Mouse (Mus musculus): Measurements from ENCODE around the gene Psmb11. TPM values are rescaled to one million over a fixed set of nuclear protein-coding genes. Genes with fewer than 3 reads are reported as not detected.
"Not testable (repeated sequence)": the region's sequence is repeated elsewhere in the genome, so short reads cannot be mapped to it uniquely, and the experiment has no call there.

The Psmb11 gene
- polyA plus RNA-seq, 1 experiment from 2014 or later = 0.06 TPM

DNA sequence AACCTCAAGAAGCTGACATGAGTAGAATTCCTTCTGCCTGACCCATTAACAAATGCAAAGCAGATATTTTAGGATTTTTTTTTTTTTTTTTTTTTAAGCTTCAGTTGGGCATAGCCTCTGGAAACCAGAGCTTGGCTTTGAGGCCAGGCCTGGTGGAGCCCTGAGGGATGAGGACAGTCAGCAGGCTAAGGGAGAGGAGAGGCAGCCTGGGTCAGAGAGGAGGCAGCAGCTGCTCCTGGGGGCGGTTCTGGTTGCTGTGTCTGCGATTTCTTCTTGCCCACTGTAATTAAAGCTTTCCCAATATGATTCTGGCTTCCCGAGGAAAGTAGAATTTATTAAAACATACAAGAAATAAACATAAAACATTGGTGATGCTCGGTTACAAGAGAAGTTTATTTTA lies 12.0 kb upstream of the Psmb11 start:
- Histone ChIP-seq H3K27me3 (ENCODE audit: control insufficient read depth, insufficient read depth, low read length) (no peaks in the 10 kb centered on the region), H3K9me3 (ENCODE audit: control insufficient read depth, low read depth, low read length) (no peaks in the 10 kb centered on the region), H3K4me1 (ENCODE audit: control insufficient read depth, insufficient read depth, low read length) (peaks cover 11% of the 10 kb centered on the region; the same call in 1 of the 2 replicates), H3K27ac (ENCODE audit: low read length) (no peak overlapping the region), H3K4me3 (ENCODE audit: low read depth, low read length) (no peak overlapping the region), H3K9ac (replicated peaks; ENCODE audit: low read depth, low read length) (no peak overlapping the region), H3K36me3 (ENCODE audit: control insufficient read depth, insufficient read depth, low read length) (peaks cover 6% of the 10 kb centered on the region), H3K4me2 (replicated peaks; ENCODE audit: low read depth, low read length) (no peak overlapping the region)
- no peak for ATAC-seq (ENCODE audit: insufficient number of reproducible peaks, insufficient read depth, low FRiP score, low read depth)
- 52% methylated on average over 4 of the region's 4 CpGs for WGBS

DNA sequence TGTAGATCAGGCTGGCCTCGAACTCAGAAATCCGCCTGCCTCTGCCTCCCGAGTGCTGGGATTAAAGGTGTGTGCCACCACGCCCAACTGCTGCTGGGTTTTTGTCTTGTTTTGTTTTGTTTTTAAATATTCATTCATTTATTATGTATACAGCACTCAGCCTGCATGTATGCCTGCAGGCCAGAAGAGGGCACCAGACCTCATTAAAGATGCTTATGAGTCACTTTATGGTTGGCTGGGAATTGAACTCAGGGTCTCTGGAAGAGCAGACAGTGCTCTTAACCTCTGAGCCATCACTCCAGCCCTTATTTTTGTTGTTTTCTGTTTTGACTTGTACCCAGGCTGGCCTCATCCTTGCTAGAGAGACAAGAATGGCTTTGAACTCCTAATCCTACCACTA lies 11.3 kb upstream of the Psmb11 start:
- no peak overlapping the region for H3K27ac ChIP-seq (ENCODE audit: low read length)
- 87% methylated on average over 4 of the region's 4 CpGs for WGBS

DNA sequence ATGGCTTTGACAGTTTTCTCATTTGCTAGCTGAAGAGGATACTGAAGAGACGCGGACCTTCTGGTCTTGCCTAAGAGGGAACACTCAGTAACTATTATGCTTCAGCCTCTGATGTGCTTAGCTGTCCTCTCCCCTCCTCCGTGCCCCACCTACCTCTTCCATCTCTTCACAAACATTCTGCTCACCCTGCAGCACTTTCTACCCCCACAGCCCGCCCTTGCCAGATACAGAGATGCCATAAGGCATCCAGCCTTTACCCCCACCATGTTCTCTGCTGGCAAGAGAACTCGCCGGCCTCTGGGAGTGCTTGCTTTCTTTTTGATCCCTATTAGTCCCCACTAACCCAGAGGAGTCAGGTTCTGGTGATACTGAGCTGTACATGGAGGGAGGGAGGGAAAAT lies 10.6 kb upstream of the Psmb11 start:
- no peak overlapping the region for H3K9ac ChIP-seq (replicated peaks; ENCODE audit: low read depth, low read length)
- no peak overlapping the region for H3K27ac ChIP-seq (ENCODE audit: low read length)
- WGBS = 72% methylated on average over 6 of the region's 6 CpGs
- no peak for ATAC-seq (ENCODE audit: insufficient number of reproducible peaks, insufficient read depth, low FRiP score, low read depth)
- no peak overlapping the region for H3K4me2 ChIP-seq (replicated peaks; ENCODE audit: low read depth, low read length)
- H3K27me3 ChIP-seq (ENCODE audit: control insufficient read depth, insufficient read depth, low read length) = no peaks in the 10 kb centered on the region
- H3K4me3 ChIP-seq (ENCODE audit: low read depth, low read length) = no peak overlapping the region
- H3K36me3 ChIP-seq (ENCODE audit: control insufficient read depth, insufficient read depth, low read length) = peaks cover 9% of the 10 kb centered on the region
- no peaks in the 10 kb centered on the region for H3K9me3 ChIP-seq (ENCODE audit: control insufficient read depth, low read depth, low read length)
- H3K4me1 ChIP-seq (ENCODE audit: control insufficient read depth, insufficient read depth, low read length) = 0 out of 2 replicates have a peak, but pooled peaks cover 7% of the 10 kb centered on the region

More for the DNA sequence above, 11.3 kb upstream of the Psmb11 start:
- H3K36me3 ChIP-seq (ENCODE audit: control insufficient read depth, insufficient read depth, low read length) = peaks cover 9% of the 10 kb centered on the region
- ATAC-seq (ENCODE audit: insufficient number of reproducible peaks, insufficient read depth, low FRiP score, low read depth) = no peak
- no peaks in the 10 kb centered on the region for H3K9me3 ChIP-seq (ENCODE audit: control insufficient read depth, low read depth, low read length)
- no peaks in the 10 kb centered on the region for H3K27me3 ChIP-seq (ENCODE audit: control insufficient read depth, insufficient read depth, low read length)
- 0 out of 2 replicates have a peak, but pooled peaks cover 7% of the 10 kb centered on the region for H3K4me1 ChIP-seq (ENCODE audit: control insufficient read depth, insufficient read depth, low read length)
- no peak overlapping the region for H3K4me2 ChIP-seq (replicated peaks; ENCODE audit: low read depth, low read length)
- H3K9ac ChIP-seq (replicated peaks; ENCODE audit: low read depth, low read length) = no peak overlapping the region
- no peak overlapping the region for H3K4me3 ChIP-seq (ENCODE audit: low read depth, low read length)

DNA sequence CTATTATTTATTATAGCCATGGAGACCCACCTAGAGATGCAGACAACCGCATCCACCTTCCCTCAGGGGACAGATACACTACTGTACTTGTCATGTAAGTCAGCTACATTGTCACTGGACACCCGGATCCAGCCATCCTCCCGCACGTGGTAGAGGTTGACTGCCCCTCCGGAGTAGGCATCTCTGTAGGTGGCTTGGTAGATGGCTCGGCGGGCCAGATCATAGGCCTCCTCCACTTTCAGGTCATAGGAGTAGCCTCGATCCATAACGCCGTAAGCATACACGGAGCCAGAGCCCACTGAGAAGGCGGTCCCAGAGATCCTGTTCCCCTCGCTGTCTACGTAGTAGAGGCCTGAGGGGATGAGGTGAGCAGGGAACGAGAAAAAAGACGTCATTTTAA lies 7.1 kb upstream of the Psmb11 start:
- ATAC-seq (ENCODE audit: insufficient number of reproducible peaks, insufficient read depth, low FRiP score, low read depth); H3K9me3 ChIP-seq (ENCODE audit: control insufficient read depth, low read depth, low read length); H3K27ac ChIP-seq (ENCODE audit: low read length); H3K9ac ChIP-seq (replicated peaks; ENCODE audit: low read depth, low read length); H3K4me2 ChIP-seq (replicated peaks; ENCODE audit: low read depth, low read length); H3K4me1 ChIP-seq (ENCODE audit: control insufficient read depth, insufficient read depth, low read length); H3K27me3 ChIP-seq (ENCODE audit: control insufficient read depth, insufficient read depth, low read length); H3K4me3 ChIP-seq (ENCODE audit: low read depth, low read length): not testable (repeated sequence)
- H3K36me3 ChIP-seq (ENCODE audit: control insufficient read depth, insufficient read depth, low read length) = peaks cover 11% of the 10 kb centered on the region
- WGBS = 93% methylated on average over 15 of the region's 16 CpGs

DNA sequence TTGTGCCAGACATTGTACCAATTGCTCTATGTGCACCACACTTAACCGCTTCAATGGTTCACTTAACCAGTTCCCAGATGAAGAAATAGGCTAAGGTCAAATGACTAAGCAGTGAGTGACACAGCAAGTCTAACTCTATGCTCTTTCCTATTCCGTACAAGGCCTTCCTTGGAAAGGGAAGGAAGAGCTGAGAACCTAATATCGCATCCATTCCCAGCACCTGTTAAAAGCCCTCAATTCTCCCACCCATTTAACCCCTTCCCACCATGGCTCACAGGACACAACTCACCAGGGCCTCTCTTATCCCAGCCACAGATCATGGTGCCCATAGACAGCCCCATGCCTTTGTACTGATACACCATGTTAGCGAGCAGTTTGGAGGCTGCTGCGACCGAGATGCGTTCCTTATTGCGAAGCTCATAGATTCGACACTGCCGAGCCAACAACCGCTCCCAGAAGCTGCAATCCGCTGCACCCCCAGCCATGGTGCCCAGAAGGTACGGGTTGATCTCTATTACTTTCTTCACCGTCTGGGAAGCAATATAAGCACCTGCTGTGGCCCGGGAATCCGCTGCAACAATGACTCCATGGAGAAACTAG lies 4.9 kb upstream of the Psmb11 start:
- Histone ChIP-seq H3K4me3 (ENCODE audit: low read depth, low read length) (no peak overlapping the region), H3K4me2 (replicated peaks; ENCODE audit: low read depth, low read length) (no peak overlapping the region)

DNA sequence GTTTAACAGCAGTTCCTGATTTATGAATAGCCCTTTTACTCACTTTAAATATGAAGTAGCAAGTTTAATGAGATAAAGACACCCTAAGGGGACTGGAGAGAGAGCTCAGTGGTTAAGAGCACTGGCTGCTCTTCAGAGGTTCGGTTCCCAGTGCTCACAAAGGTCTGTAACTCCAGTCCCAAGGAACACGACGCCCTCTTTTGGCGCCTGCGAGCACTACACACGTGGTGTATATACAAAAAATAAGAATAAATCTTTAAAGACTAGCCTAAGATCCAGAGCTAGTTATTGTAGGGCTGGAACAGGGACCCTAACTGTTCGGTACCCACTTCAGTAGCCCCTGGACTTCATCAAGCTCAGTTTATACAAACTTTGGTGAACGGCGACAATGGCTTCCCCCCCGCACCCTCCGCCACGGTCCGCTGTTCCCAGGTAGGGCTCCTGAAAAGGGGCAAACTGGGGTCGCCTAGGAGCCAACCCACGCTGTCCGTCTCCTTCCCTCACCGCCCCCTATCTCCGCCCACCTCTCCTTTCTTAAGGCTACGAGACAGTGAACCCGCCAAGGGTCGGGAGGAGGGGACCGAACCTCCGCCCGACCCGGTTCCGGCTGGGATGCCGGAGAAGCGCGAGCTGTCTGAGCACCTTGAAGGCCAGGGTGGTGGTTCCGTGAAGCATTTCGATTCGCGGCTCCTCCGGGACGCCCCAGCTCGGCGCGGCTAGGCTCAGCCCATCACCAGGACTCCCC lies 3.9 kb upstream of the Psmb11 start:
- Histone ChIP-seq H3K27me3 (ENCODE audit: control insufficient read depth, insufficient read depth, low read length) (no peaks in the 10 kb centered on the region), H3K36me3 (ENCODE audit: control insufficient read depth, insufficient read depth, low read length) (peaks cover 11% of the 10 kb centered on the region), H3K4me1 (ENCODE audit: control insufficient read depth, insufficient read depth, low read length) (no peaks in the 10 kb centered on the region), H3K4me2 (replicated peaks; ENCODE audit: low read depth, low read length) (peak overlapping the region; percentile 70), H3K9me3 (ENCODE audit: control insufficient read depth, low read depth, low read length) (no peaks in the 10 kb centered on the region), H3K4me3 (ENCODE audit: low read depth, low read length) (peak overlapping the region; percentile 84), H3K9ac (replicated peaks; ENCODE audit: low read depth, low read length) (peak overlapping the region; percentile 74), H3K27ac (ENCODE audit: low read length) (peak overlapping the region; percentile 64)
- 2% methylated on average over 38 of the region's 38 CpGs for WGBS
- ATAC-seq (ENCODE audit: insufficient number of reproducible peaks, insufficient read depth, low FRiP score, low read depth) = peak; percentile 56; the same call in 1 of the 2 replicates

More for the DNA sequence above, 4.9 kb upstream of the Psmb11 start:
- no peak overlapping the region for H3K27ac ChIP-seq (ENCODE audit: low read length)
- H3K36me3 ChIP-seq (ENCODE audit: control insufficient read depth, insufficient read depth, low read length) = peaks cover 11% of the 10 kb centered on the region
- no peak for ATAC-seq (ENCODE audit: insufficient number of reproducible peaks, insufficient read depth, low FRiP score, low read depth)
- no peaks in the 10 kb centered on the region for H3K9me3 ChIP-seq (ENCODE audit: control insufficient read depth, low read depth, low read length)
- H3K27me3 ChIP-seq (ENCODE audit: control insufficient read depth, insufficient read depth, low read length) = no peaks in the 10 kb centered on the region
- whole genome bisulfite sequencing = 92% methylated on average over 16 of the region's 16 CpGs
- no peaks in the 10 kb centered on the region for H3K4me1 ChIP-seq (ENCODE audit: control insufficient read depth, insufficient read depth, low read length)
- no peak overlapping the region for H3K9ac ChIP-seq (replicated peaks; ENCODE audit: low read depth, low read length)

DNA sequence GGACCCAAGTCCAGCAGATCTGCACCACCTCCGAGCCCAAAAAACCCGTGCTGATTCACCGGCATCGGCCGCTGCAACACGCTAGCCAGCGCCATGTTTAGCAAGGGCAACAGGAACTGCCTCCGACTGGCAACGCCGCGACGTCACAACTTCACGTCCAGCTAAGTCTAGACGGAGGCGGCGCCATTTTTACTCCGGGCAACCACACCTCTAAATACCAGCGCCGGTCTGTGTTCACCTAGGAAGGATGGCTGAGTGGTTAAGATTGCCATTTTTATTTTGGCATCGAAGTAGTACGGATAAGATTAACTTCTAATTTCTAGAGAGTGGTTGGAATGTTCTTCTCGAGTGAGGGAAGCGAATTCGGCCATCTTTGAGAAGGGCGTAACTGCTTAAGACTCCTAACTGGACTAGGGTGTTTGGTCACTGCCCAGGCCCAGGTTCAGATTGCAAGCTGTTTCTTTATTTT lies 3.3 kb upstream of the Psmb11 start, which contains the start of gene Psmb5:
Psmb5 (minus strand) TSS at position 126 of the 469 bp plus-strand sequence.
- WGBS = under 1% methylated on average over 25 of the region's 25 CpGs
- Histone ChIP-seq H3K36me3 (ENCODE audit: control insufficient read depth, insufficient read depth, low read length) (peaks cover 7% of the 10 kb centered on the region), H3K27ac (ENCODE audit: low read length) (peak within 1 kb of the TSS; percentile 64), H3K4me3 (ENCODE audit: low read depth, low read length) (peak within 1 kb of the TSS; percentile 84), H3K9me3 (ENCODE audit: control insufficient read depth, low read depth, low read length) (no peaks in the 10 kb centered on the region), H3K27me3 (ENCODE audit: control insufficient read depth, insufficient read depth, low read length) (no peaks in the 10 kb centered on the region), H3K4me2 (replicated peaks; ENCODE audit: low read depth, low read length) (peak within 1 kb of the TSS; percentile 70), H3K4me1 (ENCODE audit: control insufficient read depth, insufficient read depth, low read length) (no peaks in the 10 kb centered on the region), H3K9ac (replicated peaks; ENCODE audit: low read depth, low read length) (peak within 1 kb of the TSS; percentile 74)
- ATAC-seq (ENCODE audit: insufficient number of reproducible peaks, insufficient read depth, low FRiP score, low read depth) = peak; percentile 83

DNA sequence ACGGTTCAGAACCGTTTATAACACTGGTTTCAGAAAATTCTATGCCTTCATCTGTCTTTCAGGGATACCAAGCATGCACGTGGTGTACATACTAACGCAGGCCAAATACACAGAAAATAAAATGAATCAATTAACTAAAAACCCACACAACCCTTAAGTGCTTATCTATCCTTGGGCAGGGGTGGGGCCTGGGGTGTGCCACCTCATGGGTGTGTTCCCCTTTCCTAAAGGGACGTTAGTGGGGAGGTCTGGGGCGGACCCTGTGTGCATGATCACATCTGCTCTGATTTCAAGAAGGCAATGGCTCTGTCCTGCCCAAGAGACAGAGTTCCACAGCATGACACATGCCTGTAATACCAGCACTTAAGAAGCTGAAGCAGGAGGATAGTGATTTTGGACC lies 2.1 kb downstream of the Psmb11 start:
- Histone ChIP-seq H3K27me3 (ENCODE audit: control insufficient read depth, insufficient read depth, low read length) (no peaks in the 10 kb centered on the region), H3K4me1 (ENCODE audit: control insufficient read depth, insufficient read depth, low read length) (no peaks in the 10 kb centered on the region), H3K27ac (ENCODE audit: low read length) (no peak overlapping the region), H3K9me3 (ENCODE audit: control insufficient read depth, low read depth, low read length) (no peaks in the 10 kb centered on the region), H3K4me3 (ENCODE audit: low read depth, low read length) (no peak overlapping the region), H3K4me2 (replicated peaks; ENCODE audit: low read depth, low read length) (no peak overlapping the region), H3K9ac (replicated peaks; ENCODE audit: low read depth, low read length) (no peak overlapping the region), H3K36me3 (ENCODE audit: control insufficient read depth, insufficient read depth, low read length) (no peaks in the 10 kb centered on the region)
- WGBS = 83% methylated on average over 6 of the region's 6 CpGs
- ATAC-seq (ENCODE audit: insufficient number of reproducible peaks, insufficient read depth, low FRiP score, low read depth) = no peak

Data from stomach, embryonic 14.5 days (tissue).